Mouse (Mus musculus): ENCODE results near the gene Rffl. TPM values are rescaled to one million over a fixed set of nuclear protein-coding genes. Genes with fewer than 3 reads are reported as not detected.
"Not testable (repeated sequence)": the region's sequence is repeated elsewhere in the genome, so short reads cannot be mapped to it uniquely, and the experiment has no call there.

Rffl gene
- polyA plus RNA-seq, 1 experiment: 18.6 TPM

DNA sequence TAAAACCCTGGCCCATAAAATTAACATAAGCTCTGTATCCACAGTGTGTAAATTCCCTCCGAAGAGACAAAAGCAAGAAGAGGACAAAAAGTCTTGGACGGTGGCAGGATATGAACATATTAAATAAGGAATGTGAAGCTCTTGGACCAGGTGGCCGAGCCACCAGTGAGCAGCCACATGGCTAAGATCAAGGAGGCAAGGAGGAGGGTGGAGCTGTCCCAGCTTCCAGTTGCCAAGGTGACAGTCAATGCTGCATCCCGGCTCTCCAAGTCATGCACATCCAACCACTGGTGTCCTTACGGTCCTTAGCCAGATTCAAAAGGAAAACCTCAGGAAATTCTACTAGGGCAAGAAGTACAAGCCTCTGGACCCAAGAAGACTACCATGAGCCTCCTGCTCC is 32.5 kb downstream of the Rffl start:
- DNase-seq: no peak
- Histone ChIP-seq H3K27me3 (ENCODE audit: control insufficient read depth, insufficient read depth, low read length) (no peaks in the 10 kb centered on the region), H3K27ac (ENCODE audit: insufficient read depth, low read length) (no peak overlapping the region), H3K4me1 (ENCODE audit: control insufficient read depth, insufficient read depth, low read length) (0 out of 2 replicates have a peak, but pooled peaks cover 2% of the 10 kb centered on the region), H3K4me3 (replicated peaks; ENCODE audit: insufficient read depth, low read depth, low read length) (no peak overlapping the region)
- 16% methylated on average over 5 of the region's 5 CpGs for WGBS
- TF ChIP-seq CTCF (IDR thresholded peaks at IDR 0.05; ENCODE audit: borderline replicate concordance, insufficient read depth, low read depth, low read length): no peak
- no peak for TF ChIP-seq POLR2A (IDR thresholded peaks at IDR 0.05; ENCODE audit: borderline replicate concordance, insufficient read depth, low read length)

DNA sequence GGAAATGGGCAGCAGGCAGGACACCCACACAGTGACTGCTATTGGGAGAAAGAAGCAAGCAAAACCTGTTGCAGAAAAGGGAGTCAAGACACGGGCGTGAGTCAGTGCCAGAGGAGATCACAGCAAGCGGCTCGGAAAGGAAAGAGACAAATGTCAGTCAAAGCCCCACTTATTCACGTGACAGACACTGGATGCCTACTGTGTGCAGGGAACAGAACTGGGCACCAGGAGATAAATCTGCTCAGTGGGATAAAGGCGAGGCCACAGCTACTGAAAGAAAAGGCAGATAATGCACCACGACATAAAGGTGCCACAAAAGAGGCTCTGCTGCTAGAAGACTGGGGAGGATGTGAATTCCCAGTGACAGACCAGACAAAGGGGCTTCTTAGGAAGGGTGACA is 33.2 kb downstream of the Rffl start:
- DNase-seq: no peak
- no peak overlapping the region for H3K27ac ChIP-seq (ENCODE audit: insufficient read depth, low read length)
- H3K4me1 ChIP-seq (ENCODE audit: control insufficient read depth, insufficient read depth, low read length): 0 out of 2 replicates have a peak, but pooled peaks cover 2% of the 10 kb centered on the region
- no peak overlapping the region for H3K4me3 ChIP-seq (replicated peaks; ENCODE audit: insufficient read depth, low read depth, low read length)
- 28% methylated on average over 7 of the region's 7 CpGs for WGBS
- TF ChIP-seq CTCF (IDR thresholded peaks at IDR 0.05; ENCODE audit: borderline replicate concordance, insufficient read depth, low read depth, low read length): no peak
- TF ChIP-seq POLR2A (IDR thresholded peaks at IDR 0.05; ENCODE audit: borderline replicate concordance, insufficient read depth, low read length): no peak
- H3K27me3 ChIP-seq (ENCODE audit: control insufficient read depth, insufficient read depth, low read length): no peaks in the 10 kb centered on the region

DNA sequence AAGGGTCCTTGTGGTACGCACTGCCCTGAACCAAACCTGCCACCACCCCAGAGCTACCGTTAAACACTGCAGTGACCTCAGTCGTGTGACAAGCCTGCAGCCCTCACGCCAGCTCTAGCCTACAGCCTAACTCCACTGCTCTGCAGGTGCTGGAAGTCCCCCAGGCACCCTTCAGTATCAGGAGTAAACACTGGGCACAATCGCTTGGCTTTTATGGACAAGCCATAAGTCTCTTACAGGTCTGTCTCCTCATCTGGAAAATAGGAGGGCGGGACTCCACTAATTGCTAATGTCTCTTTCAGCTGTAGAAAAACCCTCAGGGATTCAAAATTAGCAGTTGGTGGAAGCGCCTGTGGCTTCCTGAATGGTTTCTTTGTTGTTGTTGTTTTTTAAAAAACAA is 33.8 kb downstream of the Rffl start:
- no peak overlapping the region for H3K27ac ChIP-seq (ENCODE audit: insufficient read depth, low read length)
- H3K27me3 ChIP-seq (ENCODE audit: control insufficient read depth, insufficient read depth, low read length): no peaks in the 10 kb centered on the region
- DNase-seq: no peak
- no peak overlapping the region for H3K4me3 ChIP-seq (replicated peaks; ENCODE audit: insufficient read depth, low read depth, low read length)
- 30% methylated on average over 7 of the region's 7 CpGs for WGBS
- no peak for TF ChIP-seq POLR2A (IDR thresholded peaks at IDR 0.05; ENCODE audit: borderline replicate concordance, insufficient read depth, low read length)
- no peak for TF ChIP-seq CTCF (IDR thresholded peaks at IDR 0.05; ENCODE audit: borderline replicate concordance, insufficient read depth, low read depth, low read length)
- 0 out of 2 replicates have a peak, but pooled peaks cover 2% of the 10 kb centered on the region for H3K4me1 ChIP-seq (ENCODE audit: control insufficient read depth, insufficient read depth, low read length)

DNA sequence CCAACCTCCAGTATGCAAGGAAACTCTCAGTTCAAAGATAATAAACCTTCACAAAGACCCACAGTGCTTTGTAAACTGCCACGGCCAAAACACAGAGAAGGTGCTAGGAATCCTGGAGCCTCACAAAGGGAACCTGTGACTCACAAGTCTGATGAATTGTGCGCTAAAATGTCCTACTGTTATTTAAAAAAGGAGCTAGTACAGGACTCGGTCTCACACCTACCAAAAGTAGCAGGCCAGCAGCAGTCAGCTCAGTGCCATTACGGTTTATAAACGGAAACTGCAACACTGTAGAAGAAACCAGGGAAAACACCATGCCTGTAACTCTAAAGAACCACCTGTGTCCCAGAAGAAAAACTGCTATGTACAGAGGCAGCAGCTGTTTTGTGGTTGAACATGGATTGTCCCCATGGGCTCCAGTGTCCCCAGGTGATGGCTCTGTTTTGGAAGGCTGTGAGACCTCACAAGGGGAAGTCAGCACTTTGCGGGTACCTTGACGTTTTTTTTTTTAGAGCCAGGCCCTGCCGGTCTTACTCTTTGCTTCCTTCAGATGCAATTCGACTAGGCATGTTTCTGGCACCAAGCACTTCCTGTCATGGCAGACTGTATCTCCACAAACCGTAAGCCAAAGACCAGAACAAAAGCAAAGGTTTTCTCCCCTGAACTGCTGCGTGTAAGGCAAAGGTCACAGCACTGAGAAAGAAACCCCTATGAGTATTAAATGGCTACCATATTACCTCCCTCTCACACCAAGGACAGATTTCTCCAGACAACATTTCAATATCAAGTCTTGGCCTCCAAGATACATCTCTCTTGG is 35.2 kb downstream of the Rffl start:
- no peak overlapping the region for H3K27ac ChIP-seq (ENCODE audit: insufficient read depth, low read length)
- no peaks in the 10 kb centered on the region for H3K27me3 ChIP-seq (ENCODE audit: control insufficient read depth, insufficient read depth, low read length)
- WGBS: 81% methylated on average over 11 of the region's 11 CpGs
- DNase-seq: no peak
- H3K4me3 ChIP-seq (replicated peaks; ENCODE audit: insufficient read depth, low read depth, low read length): no peak overlapping the region
- no peak for TF ChIP-seq POLR2A (IDR thresholded peaks at IDR 0.05; ENCODE audit: borderline replicate concordance, insufficient read depth, low read length)
- TF ChIP-seq CTCF (IDR thresholded peaks at IDR 0.05; ENCODE audit: borderline replicate concordance, insufficient read depth, low read depth, low read length): no peak
- 0 out of 2 replicates have a peak, but pooled peaks cover 2% of the 10 kb centered on the region for H3K4me1 ChIP-seq (ENCODE audit: control insufficient read depth, insufficient read depth, low read length)

DNA sequence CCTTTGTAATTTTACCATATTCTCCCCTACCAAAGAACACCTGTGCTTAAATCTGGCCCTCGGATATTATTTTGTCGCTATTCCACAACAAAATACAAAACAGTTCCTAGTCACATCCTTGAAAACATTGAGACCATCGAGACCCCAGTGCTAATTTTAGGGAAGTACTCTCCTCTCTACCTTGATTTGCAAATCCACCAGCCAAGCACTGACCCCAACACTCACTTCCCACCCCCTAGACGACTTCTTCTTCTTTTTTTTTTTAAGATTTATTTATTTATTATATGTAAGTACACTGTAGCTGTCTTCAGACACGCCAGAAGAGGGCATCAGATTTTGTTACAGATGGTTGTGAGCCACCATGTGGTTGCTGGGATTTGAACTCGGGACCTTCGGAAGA is 36.7 kb downstream of the Rffl start:
- H3K27ac ChIP-seq (ENCODE audit: insufficient read depth, low read length); DNase-seq; H3K4me3 ChIP-seq (replicated peaks; ENCODE audit: insufficient read depth, low read depth, low read length); H3K27me3 ChIP-seq (ENCODE audit: control insufficient read depth, insufficient read depth, low read length); H3K4me1 ChIP-seq (ENCODE audit: control insufficient read depth, insufficient read depth, low read length): not testable (repeated sequence)
- WGBS: 87% methylated on average over 7 of the region's 7 CpGs

DNA sequence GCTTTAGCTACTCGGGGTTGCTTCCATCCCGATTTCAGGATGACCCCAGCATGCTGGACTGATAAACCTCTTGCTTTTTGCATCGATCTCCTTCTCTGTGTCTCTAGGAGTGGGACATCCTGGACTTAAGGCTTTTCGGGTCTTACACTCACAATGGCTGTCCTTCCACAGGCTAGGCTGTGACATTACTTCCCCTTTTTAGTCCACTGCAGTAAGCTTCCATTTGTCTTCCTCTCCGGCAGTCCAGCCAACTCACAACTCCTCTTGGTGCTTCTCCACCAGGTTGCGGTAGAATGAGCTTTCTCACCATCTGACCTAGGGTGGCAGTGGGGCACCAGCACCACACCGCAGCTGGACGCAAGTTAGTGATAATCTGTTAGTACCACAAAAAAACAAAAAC is 37.1 kb downstream of the Rffl start:
- WGBS: 93% methylated on average over 8 of the region's 8 CpGs
- TF ChIP-seq POLR2A (IDR thresholded peaks at IDR 0.05; ENCODE audit: borderline replicate concordance, insufficient read depth, low read length) (no peak), CTCF (IDR thresholded peaks at IDR 0.05; ENCODE audit: borderline replicate concordance, insufficient read depth, low read depth, low read length) (no peak)

DNA sequence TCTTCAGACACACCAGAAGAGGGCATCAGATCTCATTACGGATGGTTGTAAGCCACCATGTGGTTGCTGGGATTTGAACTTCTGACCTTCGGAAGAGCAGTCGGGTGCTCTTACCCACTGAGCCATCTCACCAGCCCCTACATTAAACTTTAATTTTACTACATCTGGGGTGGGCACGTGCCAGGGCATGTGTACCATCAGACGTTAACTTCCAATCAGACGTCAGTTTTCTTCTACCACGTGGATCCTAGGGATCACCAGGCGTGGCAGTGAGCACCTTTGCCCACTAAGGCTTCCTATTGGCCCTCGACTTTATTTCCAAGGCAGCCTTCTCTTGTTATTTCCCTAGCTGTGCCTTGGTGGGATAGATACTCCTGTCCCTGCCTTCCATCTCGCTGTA is 38.6 kb downstream of the Rffl start:
- not testable (repeated sequence) for H3K27ac ChIP-seq (ENCODE audit: insufficient read depth, low read length); DNase-seq; H3K4me1 ChIP-seq (ENCODE audit: control insufficient read depth, insufficient read depth, low read length); H3K27me3 ChIP-seq (ENCODE audit: control insufficient read depth, insufficient read depth, low read length); H3K4me3 ChIP-seq (replicated peaks; ENCODE audit: insufficient read depth, low read depth, low read length)
- 78% methylated on average over 10 of the region's 10 CpGs for WGBS

More for the DNA sequence above, 37.1 kb downstream of the Rffl start:
- DNase-seq: no peak
- H3K27me3 ChIP-seq (ENCODE audit: control insufficient read depth, insufficient read depth, low read length): no peaks in the 10 kb centered on the region
- H3K4me1 ChIP-seq (ENCODE audit: control insufficient read depth, insufficient read depth, low read length): 0 out of 2 replicates have a peak, but pooled peaks cover 2% of the 10 kb centered on the region
- H3K27ac ChIP-seq (ENCODE audit: insufficient read depth, low read length): no peak overlapping the region
- H3K4me3 ChIP-seq (replicated peaks; ENCODE audit: insufficient read depth, low read depth, low read length): no peak overlapping the region

DNA sequence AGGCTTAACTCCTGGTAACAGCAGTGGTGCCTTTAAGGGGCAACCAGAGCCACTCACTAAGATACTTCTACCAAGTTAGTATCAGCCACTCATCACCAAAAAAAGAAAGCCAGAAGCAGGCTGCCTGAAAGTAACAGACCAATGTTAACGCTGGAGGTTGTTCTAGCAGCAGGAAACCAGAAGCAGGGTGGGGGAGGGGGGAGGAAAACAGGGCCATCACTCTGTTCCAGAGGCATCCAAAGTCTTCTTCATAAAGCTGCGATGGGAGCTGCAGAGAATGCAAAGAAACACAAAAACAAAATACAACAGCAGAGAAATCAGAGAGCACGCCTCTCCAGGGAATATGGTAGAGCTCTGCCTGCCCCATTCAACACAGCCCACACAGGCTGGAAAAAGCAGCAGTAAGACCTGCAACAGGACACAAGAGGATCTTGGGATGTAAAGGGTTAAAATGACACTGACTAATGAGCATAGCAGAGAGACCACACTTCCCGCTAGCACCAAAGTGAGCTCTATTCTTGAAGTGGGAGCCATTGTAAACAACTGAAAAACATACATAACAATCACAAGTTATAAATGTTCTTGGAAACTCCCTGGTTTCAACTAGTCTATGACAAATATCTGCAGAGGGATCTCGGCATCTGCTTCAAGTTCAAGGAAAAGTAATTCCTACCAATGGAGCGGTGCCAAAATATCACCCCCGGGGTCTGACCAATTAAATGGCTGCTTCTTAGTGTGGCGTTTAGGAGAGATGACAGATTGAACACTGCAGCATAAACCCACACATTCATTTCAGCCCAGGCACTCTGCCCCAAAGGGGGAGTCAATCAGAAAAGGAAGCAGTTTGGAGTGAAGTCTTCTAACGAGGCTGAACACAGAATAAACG is 39.8 kb downstream of the Rffl start:
- 12% methylated on average over 10 of the region's 10 CpGs for WGBS
- Histone ChIP-seq H3K4me3 (replicated peaks; ENCODE audit: insufficient read depth, low read depth, low read length) (no peak overlapping the region), H3K27ac (ENCODE audit: insufficient read depth, low read length) (no peak overlapping the region), H3K4me1 (ENCODE audit: control insufficient read depth, insufficient read depth, low read length) (no peaks in the 10 kb centered on the region), H3K27me3 (ENCODE audit: control insufficient read depth, insufficient read depth, low read length) (no peaks in the 10 kb centered on the region)
- no peak for TF ChIP-seq POLR2A (IDR thresholded peaks at IDR 0.05; ENCODE audit: borderline replicate concordance, insufficient read depth, low read length)
- TF ChIP-seq CTCF (IDR thresholded peaks at IDR 0.05; ENCODE audit: borderline replicate concordance, insufficient read depth, low read depth, low read length): no peak
- no peak for DNase-seq

Measured in cerebellum, adult 2 months (tissue).